Mouse (Mus musculus): ENCODE results near the gene Melk. TPM values are rescaled to one million over a fixed set of nuclear protein-coding genes. Genes with fewer than 3 reads are reported as not detected.

Gene Melk
- 1 to 10 TPM; 1.5 to 1.9 TPM for total RNA-seq (2021)
- long read RNA-seq, experiment 1, partial matches to known transcripts, result 0 of 3 reads
- long read RNA-seq, experiment 1, other reads (novel, unspliced or antisense), result 1 of 3 reads
- long read RNA-seq, experiment 2, partial matches to known transcripts, result 0 of 2 reads
- long read RNA-seq, experiment 2, other reads (novel, unspliced or antisense), result 0 of 2 reads

DNA sequence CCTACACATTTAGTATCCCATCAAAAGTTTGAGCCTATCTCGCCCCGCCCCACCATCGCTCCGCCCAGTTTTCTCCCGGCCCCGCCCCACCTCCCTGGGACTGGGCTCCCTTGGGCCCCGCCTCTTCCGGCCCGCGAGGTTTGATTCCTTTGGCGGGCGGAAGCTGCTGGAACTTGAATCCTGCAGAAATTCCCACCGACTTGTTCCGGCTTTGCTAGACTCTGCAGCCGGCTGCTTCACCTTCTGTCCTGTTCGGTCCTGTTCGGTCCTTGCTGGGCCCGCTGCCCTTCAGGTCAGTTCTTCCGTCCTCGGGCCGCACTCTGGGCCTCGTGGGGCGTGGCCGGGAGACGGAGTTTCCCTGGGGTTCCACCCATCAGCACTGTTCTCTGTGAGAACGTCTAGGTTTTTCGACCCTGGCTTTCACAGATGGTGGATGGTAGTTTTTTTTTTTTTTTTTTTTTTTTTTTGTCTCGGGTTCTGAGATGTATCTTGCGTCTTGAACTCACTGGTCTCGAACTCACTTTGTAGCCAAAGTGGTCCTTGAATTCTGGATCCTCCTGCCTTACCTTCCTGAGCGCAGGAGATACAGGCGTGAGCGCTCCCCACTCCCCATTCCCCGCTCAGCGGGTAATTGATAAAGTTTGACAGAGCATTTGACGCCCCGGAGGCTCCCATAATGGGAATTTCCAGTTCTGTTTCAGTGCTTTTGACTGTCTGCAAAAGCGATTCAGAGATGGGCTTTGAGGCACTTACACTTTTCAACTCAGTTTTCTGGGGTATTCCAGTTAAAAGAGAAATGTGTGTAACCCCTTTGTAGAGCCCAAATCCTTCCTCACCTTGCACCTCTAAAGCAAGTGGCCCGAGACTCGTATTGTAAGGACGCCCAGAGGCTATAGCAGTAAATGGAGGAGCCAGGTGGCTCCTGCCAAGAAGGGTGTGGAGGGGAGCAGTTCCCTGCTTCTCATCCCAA is at the start of gene Melk:
Gene Melk, plus strand, starts transcription at position 96 of the 970 bp plus-strand sequence.
- DNase-seq, result peak; percentile 81
- intact Hi-C loops (cut with DNase I; ENCODE audit: low total_unique reads), result no loop called here

DNA sequence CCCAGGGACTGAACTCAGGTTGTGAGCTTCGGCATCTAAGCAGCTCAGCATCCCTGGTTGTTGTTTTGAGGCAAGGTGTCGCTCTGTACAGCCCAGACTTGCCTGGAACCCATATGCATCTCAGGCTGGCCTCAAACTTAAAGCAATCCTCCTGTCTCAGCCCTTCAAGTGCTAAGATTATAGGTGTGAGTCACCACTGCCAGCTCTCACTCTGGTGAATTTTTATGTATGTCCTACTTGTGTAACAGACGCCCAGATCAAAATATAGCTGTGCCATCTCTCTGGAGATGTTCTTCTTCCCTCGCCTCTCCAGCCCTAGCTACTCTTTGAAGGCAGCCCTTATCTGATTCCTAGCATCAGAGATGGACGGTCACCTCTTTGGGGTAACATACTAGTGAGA is 49.2 kb upstream of the Melk start:
- no peak for DNase-seq
- intact Hi-C loops (cut with DNase I; ENCODE audit: low total_unique reads), result no loop called here

DNA sequence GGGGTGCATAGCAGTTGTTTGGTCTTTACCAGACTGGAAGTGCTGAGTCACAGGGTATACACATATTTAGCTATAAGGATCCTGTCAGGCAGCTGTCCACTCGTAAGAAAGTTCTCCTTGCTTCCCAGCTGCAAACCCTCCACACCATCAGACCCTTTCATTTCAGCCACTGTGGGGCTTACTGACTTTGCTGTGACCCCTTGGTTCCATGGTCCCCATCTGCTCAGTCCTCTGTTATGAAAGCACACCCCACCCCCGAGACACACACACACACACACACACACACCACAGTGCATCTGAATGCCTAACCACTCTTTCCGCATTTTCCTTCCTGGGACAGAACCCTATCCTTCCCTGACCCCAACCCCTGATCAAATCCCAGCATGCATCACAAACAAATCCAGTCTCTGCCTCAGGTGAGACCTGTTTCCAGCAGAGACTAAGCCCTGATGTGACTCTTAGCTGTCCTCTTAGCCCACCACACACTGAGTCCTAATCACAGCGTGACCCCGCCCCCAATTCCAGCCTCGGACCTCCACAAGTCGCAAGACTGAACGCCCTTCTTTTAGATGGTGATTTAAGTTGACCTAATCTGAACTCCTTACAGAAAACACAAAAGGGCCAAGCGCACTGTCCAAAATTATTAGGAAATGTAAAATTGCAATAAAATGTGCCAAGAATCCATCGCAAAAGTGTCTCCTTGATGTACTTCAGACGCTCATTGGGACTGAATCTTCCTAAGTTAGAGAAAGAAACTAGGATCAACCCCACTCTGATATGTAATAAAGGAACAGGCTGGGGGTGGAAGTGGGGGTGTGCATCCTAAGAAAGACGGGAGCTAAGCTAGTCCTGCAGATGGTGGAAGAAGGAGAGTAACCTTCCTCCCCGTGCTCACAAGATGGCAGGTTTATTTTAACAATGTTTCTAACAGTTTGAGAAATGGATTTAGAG is 48.4 kb upstream of the Melk start:
- DNase-seq, result no peak
- intact Hi-C loops (cut with DNase I; ENCODE audit: low total_unique reads), result no loop called here

DNA sequence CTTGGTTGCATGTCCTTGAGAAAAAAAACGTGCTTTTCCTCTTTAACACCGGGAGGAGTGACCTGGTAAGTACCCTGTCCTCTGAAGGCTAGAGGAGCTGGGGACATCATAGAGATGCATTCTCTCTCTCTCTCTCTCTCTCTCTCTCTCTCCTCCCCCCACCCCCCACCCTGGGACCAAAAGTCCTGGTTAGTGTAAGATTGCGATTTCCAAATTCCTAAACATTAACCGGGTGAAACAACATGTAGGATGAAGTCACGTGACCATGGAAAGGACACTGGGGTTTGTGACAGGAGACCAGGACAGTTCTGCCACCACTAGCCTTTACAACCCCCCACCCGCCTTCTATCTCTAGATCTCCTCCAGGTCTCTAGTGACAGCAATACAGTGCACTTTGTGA is 47.5 kb upstream of the Melk start:
- intact Hi-C loops (cut with DNase I; ENCODE audit: low total_unique reads), result no loop called here
- no peak for DNase-seq

DNA sequence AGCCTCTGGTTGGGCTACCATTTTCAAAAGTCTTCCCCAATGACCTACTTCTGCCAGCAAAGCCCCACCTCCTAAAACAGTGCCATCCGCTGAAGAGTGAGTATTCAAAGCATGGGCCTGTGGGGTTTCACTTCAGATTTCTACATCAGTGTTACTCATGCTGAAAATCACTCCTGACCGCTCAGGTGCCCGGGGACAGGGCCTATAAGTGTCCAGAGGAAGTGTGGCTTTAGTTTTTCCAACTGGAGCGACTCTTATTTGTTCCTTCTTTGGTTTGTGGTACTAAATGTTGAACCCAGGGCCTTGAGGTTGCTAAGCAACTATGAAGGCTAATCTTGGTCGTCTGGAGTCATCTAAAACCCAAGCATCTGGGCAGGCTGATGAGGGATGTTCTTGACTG is 46.1 kb upstream of the Melk start:
- no peak for DNase-seq
- intact Hi-C loops (cut with DNase I; ENCODE audit: low total_unique reads), result no loop called here

DNA sequence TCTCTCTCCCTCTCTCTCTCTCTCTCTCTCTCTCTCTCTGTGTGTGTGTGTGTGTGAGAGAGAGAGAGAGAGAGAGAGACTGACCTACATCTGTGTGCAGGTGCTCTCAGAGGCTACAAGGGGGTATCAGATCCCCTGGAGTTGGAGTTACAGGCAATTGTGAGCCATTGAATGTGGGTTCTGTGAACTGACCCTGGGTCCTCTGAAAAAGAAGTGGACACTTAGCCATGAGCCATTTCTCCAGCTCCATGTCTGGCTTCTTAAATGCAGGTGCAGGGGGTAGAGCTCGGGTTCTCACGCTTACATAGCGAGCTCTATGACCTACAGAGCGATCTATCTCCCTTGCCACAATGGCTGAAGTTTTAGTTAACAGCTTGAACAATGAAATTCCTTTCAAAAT is 41.5 kb upstream of the Melk start:
- intact Hi-C loops (cut with DNase I; ENCODE audit: low total_unique reads), result no loop called here
- no peak for DNase-seq

DNA sequence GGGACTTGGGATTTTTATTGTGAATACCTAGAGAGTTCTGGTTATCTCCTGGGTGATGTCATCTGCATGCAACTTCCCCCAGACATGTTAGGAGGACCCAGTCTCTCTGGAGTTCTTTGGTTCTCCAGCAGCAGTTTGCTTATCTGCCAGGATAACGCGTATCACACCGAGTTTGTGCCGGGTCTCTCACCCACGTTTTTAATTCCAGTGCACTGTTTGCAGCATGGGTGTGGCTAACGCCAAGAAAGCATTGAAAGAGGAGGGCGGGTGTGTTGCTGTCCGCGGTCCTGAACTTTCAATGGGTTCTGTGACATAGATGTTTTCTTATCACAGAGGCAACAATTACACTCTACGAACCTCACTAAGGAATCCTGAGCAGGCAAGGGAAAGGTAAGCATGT is 40.4 kb upstream of the Melk start:
- DNase-seq, result peak; percentile 38
- intact Hi-C loops (cut with DNase I; ENCODE audit: low total_unique reads), result no loop called here

DNA sequence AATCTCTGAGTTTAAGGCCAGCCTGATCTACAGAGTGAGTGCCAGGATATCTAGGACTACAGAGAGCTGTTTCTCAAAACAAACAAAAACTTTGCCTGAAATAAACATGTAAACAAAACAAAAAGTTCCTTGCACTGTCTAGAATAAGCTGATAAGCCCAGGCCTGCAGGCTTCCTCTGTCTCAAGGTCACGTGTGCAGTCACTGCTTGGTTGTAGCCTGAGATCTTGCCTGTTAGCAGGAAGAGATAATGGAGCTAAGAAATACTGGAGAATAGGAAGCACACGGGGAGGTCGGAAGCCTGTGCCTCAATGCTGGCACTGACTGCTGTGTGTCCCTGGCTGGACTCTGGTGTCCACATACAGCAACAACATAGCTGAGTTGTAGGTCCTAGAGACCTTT is 35.2 kb upstream of the Melk start:
- intact Hi-C loops (cut with DNase I; ENCODE audit: low total_unique reads), result no loop called here
- no peak for DNase-seq

DNA sequence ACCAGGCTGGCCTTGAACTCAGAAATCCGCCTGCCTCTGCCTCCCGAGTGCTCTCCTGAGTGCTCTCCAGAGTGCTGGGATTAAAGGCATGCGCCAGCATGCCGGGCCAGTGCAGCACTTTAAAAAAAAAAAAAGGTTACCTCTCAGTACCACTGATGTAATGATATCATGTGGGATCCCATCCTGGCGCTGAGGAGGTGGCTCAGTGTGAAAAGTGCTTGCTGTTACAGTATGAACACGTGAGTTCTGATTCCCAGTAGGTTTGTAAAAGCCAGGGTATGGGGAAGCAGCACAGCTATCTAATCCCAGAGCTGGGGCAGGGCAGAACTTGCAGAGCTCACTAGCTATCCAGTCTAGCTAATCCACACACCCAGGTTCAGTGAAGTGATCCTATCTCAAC is 33.2 kb upstream of the Melk start:
- intact Hi-C loops (cut with DNase I; ENCODE audit: low total_unique reads), result no loop called here
- no peak for DNase-seq

DNA sequence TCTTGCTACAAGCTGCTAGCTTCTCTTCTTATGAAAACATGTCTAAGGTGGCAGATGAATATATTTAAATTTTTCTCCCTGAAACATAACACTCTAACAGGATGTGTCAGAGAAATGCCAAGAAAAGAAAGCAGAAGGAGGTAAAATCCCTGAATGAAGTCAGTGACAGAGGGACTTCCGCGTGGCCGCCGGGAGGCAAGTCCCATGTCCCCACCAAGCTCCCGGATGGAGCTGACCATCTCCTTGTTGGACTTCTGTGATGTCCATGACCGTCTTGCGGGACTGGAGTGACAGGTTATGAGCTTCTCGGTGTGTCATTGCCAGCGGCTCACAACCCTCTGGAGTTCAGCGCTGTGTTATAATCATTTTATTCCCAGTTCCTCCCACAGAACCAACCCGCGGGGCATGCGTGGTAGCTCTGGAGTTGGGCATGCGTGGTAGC is 31.3 kb upstream of the Melk start:
- DNase-seq, result no peak

DNA sequence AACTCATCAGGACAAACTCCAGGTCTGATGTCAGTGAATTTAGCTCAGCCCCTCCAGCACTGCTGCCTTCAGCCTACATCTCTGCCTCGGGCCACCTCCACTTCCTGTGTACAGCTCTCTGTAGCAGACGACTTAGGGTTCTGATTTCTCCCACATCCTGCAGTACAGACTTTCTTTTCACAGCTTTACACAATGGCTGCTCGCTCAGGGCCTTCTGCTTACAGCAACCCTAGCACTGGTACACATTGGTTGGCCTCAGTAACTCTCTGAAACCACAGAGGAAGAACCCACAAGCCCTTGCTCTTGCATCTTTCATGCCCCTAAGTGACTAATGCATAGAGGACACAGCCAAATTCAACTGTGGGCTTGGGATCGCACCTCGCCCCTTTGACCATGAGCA is 29.5 kb upstream of the Melk start:
- intact Hi-C loops (cut with DNase I; ENCODE audit: low total_unique reads), result no loop called here
- no peak for DNase-seq

More for the DNA sequence above, 31.3 kb upstream of the Melk start:
- intact Hi-C loops (cut with DNase I; ENCODE audit: low total_unique reads), result no loop called here

DNA sequence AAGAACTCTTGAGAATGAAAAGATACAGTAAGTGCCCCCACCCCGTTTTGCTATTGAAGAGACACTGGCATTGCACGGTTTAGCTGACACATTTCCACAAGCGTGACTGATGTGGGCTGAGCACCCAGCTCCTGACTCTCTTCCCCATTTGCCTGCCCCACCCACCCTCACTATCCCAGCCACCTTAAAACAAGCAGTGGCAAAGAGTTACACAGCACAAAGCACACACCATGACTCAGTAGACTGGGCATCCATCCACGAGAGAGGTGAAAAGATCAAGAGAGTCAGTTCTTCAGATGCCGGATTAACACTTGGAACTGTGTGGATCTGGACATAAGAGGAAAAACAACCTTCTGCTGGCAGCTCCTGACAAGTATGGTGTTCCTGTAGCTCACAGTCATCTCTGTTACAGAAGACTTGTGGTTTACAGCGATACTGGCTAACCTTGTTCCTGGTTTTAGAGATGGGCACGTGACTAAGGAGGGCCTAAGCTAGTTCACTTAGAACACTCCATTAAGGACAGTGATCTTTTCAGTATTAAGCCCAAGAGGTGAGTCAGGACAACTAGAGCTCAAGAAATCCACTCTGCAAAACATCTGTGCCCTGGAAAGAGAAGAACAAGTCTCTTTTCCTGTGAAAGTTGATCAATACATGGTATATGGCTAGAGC is 18.9 kb upstream of the Melk start:
- DNase-seq, result no peak
- intact Hi-C loops (cut with DNase I; ENCODE audit: low total_unique reads), result no loop called here

DNA sequence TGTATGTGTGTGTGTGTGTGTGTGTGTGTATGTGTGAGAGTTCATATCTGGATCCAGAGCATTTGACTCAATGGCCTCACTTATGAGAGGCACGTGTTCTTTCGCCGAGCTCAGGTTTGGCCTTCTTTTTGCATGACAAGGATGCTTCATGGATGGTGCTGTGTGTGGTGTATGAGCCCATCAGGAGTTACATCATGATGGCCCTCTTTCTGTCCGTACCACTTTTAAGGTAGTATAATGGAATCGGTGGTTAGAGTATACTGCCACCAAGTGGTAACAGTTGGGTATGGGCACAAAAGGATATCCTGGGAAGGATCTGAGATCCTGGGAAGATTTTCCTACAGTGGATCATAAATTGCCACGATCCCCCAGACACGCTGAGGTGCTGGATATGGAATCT is 8.1 kb upstream of the Melk start:
- DNase-seq, result peak; percentile 13
- intact Hi-C loops (cut with DNase I; ENCODE audit: low total_unique reads), result loop anchor here (2.0 to 10.0 kb wide), 2 partner anchors 122 to 218 kb away; no protein-coding TSS in a partner anchor

DNA sequence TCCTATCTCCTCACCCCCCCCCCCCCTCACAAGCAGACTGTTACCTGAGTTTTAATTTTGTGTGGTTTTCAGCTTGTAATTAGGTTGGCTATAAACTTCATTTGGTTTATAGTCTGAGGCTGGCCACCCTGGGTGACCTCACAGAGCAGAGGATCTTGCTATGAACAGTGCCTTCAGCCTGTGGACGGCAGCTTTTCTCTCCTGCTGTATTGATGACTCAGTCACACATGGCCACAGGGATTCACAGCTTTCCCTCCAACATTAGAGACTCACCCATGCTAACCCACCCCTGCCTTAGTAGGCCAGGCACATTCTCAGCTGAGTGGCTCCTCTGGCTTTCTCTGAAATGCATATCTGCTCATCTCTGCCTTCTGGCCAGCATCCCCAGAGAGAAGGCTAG is 4.8 kb upstream of the Melk start:
- no peak for DNase-seq
- intact Hi-C loops (cut with DNase I; ENCODE audit: low total_unique reads), result loop anchor here (10.0 kb wide), 1 partner anchor 221 kb away; no protein-coding TSS in a partner anchor

DNA sequence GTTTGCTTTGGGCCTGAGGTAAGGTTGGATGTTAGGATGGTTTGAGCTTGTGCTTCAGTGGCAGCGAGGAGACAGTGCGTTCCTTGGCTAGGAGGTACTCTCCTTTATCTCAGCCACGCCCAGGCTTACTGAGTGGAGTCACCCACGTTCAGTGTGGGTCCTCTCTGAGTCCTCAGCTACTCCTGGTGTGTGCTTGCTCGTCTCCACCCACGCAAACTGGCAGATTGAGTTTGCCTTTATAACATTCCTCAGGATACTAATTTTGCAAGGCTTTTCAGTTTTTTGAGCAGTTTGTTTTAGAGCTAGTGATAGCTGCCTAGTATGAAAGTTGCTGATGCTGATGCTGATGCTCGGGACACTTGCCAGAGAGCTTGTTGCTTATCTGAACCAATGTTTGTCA is 5.9 kb downstream of the Melk start:
- no peak for DNase-seq

DNA sequence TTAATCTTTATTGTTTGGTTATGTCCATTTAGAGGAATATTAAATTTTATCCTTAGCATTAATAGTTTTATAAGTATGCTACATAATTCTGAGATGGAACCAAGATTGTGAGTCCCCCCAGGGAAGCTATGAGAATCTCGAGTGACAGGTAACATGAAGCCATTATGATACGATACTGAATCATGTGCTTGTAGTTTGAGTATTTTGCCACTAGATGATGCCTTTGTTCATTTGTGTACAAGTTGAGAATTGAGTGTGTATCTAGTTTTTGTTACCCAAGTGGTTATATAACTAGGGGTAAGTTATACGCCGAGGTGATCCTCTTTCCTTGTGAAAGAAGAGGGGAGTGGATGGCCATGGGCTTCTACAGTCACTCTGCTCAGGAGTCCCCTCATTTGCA is 9.8 kb downstream of the Melk start:
- intact Hi-C loops (cut with DNase I; ENCODE audit: low total_unique reads), result no loop called here
- DNase-seq, result no peak

More for the DNA sequence above, 5.9 kb downstream of the Melk start:
- intact Hi-C loops (cut with DNase I; ENCODE audit: low total_unique reads), result no loop called here

DNA sequence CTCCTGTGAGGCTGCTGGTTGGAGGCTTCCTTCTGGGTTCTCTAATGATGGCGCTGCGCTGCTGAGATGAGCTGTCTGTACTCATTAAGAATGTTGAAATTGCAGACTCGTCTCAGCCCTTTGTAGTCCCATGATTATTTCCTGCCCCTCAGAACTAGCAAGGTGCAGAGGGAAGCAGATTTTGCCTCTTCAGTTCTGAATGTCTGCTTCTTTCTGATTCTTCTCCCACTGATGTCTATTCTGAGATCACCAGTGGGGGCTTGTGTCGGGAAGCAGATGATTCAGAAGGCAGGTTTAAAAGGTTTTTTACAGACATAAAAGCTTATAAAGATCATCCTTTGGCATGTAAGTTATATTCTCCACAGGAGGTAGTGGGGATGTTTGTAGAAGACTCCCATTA is 10.2 kb downstream of the Melk start:
- intact Hi-C loops (cut with DNase I; ENCODE audit: low total_unique reads), result no loop called here
- DNase-seq, result no peak

DNA sequence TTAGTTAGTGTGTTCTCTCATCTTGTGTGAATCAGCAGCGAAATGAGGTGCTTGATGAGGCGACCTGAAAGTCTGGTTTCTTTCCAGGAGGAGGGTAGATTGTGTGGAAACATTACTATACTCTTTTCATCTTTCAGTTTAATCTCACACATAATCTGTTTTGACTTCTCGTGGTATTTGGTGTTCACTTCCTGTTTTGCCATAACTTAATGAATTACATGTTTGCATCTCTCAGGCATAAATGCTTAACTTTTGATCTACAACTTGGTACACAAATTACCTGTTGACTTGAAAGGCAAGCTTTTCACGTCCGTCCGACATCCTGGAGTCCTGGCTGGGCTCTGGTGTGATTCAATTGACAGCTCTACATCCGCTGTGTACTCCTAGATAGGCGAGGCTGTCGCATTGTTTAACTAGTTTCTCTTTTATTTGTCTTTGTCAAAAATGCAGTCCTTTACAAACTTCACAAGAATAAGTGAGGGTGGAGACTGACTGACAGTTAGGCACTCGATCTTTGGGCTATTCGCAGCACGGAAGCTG is 15.7 kb downstream of the Melk start:
- DNase-seq, result no peak
- intact Hi-C loops (cut with DNase I; ENCODE audit: low total_unique reads), result no loop called here

DNA sequence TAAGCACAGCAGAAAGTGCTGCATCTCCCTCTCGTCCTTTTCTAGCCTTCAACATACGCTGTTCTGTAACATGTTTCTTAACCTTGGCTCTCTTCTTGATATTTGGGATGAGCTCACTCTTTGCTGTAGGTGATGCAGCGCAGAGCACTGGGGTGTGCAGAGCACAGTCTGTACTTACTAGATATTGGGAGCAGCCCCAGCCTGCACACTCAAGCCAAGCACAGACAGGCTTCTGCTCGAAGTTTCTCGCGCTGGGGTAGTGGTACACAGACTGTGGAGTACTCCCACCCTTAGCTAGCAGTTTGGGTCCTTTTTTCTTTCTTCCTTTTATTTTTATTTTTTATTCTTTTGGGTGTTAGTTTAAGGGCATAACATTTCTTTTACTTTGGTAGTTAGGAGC is 19.8 kb downstream of the Melk start:
- intact Hi-C loops (cut with DNase I; ENCODE audit: low total_unique reads), result no loop called here
- DNase-seq, result no peak

All from gastrocnemius, postnatal 14 days (tissue).